Mouse (Mus musculus) liver, embryonic 11.5 days (tissue): ENCODE data around the gene Stpg4. TPM values are rescaled to one million over a fixed set of nuclear protein-coding genes. Genes with fewer than 3 reads are reported as not detected.
A peak's percentile ranks its signal among the peaks of the same experiment; 100 is the strongest.

Experiments used
- ATAC-seq: fragments of 200-750 bp; cut with Nextera tagmentation; replicated peaks from 2 replicates; pipeline ENCODE4 v1.8.0; 2017; ENCODE audit warnings: moderate number of reproducible peaks, mild to moderate bottlenecking, moderate TSS enrichment, moderate library complexity; ENCODE audit not compliant: low FRiP score
- DNase-seq: peaks from one replicate; pipeline ENCODE4 v3.0.0-alpha.2; 2017; ENCODE audit warnings: low spot score
- H3K27ac ChIP-seq: fragments of 300-500 bp; sonication (generic); 2 replicates; pipeline ENCODE4 v1.5.1; 2014; ENCODE audit warnings: mild to moderate bottlenecking, low read depth, low read length, control low read depth
- H3K27me3 ChIP-seq: fragments of 300-500 bp; sonication (generic); replicated peaks from 2 replicates; pipeline ENCODE4 v1.6.1; 2014; ENCODE audit warnings: low read length, mixed read lengths; ENCODE audit not compliant: control insufficient read depth, insufficient read depth
- H3K36me3 ChIP-seq: fragments of 300-500 bp; sonication (generic); 2 replicates; pipeline ENCODE4 v1.6.1; 2014; ENCODE audit warnings: mild to moderate bottlenecking, low read length, moderate library complexity, mixed read lengths; ENCODE audit not compliant: control insufficient read depth, insufficient read depth
- H3K4me1 ChIP-seq: fragments of 300-500 bp; sonication (generic); replicated peaks from 2 replicates; pipeline ENCODE4 v1.6.1; 2014; ENCODE audit warnings: low read length, mixed read lengths; ENCODE audit not compliant: control insufficient read depth, insufficient read depth
- H3K4me2 ChIP-seq: fragments of 300-500 bp; sonication (generic); 2 replicates; pipeline ENCODE4 v1.6.1; 2014; ENCODE audit warnings: mild to moderate bottlenecking, control low read depth, moderate library complexity
- H3K4me3 ChIP-seq: fragments of 300-500 bp; sonication (generic); 2 replicates; pipeline ENCODE4 v1.5.1; 2014; ENCODE audit warnings: low read depth, low read length, control low read depth
- H3K9ac ChIP-seq: fragments of 300-500 bp; sonication (generic); 2 replicates; pipeline ENCODE4 v1.6.1; 2014; ENCODE audit warnings: low read depth, low read length, control low read depth
- H3K9me3 ChIP-seq: fragments of 300-500 bp; sonication (generic); 2 replicates; pipeline ENCODE4 v1.6.1; 2016; ENCODE audit warnings: low read length, inconsistent platforms, mixed read lengths; ENCODE audit not compliant: control insufficient read depth
- WGBS: fragments of 180-500 bp; shearing (Covaris S2); extraction: QIAGEN DNeasy Blood & Tissue Kit; methylation state at CpG from one replicate; pipeline ENCODE4 v1.1.7; 2014; 5-methylcytosine and 5-hydroxymethylcytosine counted together
- polyA plus RNA-seq: library from polyadenylated mRNA; unstranded; fragments of >200 nt; fragmentation: Nextera tagmentation; extraction: Ambion mirVana; gene quantifications from 2 replicates; pipeline ENCODE4 v1.2.1, GENCODE M21; 2014

The Stpg4 gene
- polyA plus RNA-seq, 1 experiment from 2014 or later = not detected

GRCm38 (mm10) chr17:87453336-87453735 is 25.8 kb upstream of the Stpg4 start:
- no peak overlapping the region for H3K27ac ChIP-seq
- WGBS = 83% methylated on average over 7 of the region's 7 CpGs
- no peaks in the 10 kb centered on the region for H3K27me3 ChIP-seq
- DNase-seq = no peak
- H3K9me3 ChIP-seq = no peaks in the 10 kb centered on the region
- peaks cover 15% of the 10 kb centered on the region for H3K4me1 ChIP-seq
- H3K4me3 ChIP-seq = no peak overlapping the region
- no peak overlapping the region for H3K4me2 ChIP-seq
- H3K36me3 ChIP-seq = no peaks in the 10 kb centered on the region
- no peak overlapping the region for H3K9ac ChIP-seq
- no peak for ATAC-seq

GRCm38 (mm10) chr17:87448881-87449280 is 21.3 kb upstream of the Stpg4 start:
- Histone ChIP-seq H3K36me3 (no peaks in the 10 kb centered on the region), H3K4me2 (peak overlapping the region; percentile 38), H3K27ac (no peak overlapping the region), H3K4me1 (peaks cover 22% of the 10 kb centered on the region), H3K9me3 (no peaks in the 10 kb centered on the region), H3K4me3 (no peak overlapping the region), H3K9ac (no peak overlapping the region), H3K27me3 (no peaks in the 10 kb centered on the region)
- ATAC-seq = no peak
- WGBS = 44% methylated on average over 8 of the region's 8 CpGs
- DNase-seq = peak; percentile 17

- Histone ChIP-seq H3K36me3 (peaks cover 2% of the 10 kb centered on the region; the same call in 1 of the 2 replicates), H3K27me3 (no peaks in the 10 kb centered on the region), H3K4me2 (peak overlapping the region; percentile 87), H3K27ac (no peak overlapping the region), H3K4me3 (no peak overlapping the region), H3K9me3 (no peaks in the 10 kb centered on the region), H3K9ac (no peak overlapping the region), H3K4me1 (peaks cover 28% of the 10 kb centered on the region)
- ATAC-seq (no peak), DNase-seq (no peak)
- 84% methylated on average over 9 of the region's 9 CpGs for WGBS
These were observed 20.8 kb upstream of the Stpg4 start for GRCm38 (mm10) chr17:87448339-87448738.

DNA sequence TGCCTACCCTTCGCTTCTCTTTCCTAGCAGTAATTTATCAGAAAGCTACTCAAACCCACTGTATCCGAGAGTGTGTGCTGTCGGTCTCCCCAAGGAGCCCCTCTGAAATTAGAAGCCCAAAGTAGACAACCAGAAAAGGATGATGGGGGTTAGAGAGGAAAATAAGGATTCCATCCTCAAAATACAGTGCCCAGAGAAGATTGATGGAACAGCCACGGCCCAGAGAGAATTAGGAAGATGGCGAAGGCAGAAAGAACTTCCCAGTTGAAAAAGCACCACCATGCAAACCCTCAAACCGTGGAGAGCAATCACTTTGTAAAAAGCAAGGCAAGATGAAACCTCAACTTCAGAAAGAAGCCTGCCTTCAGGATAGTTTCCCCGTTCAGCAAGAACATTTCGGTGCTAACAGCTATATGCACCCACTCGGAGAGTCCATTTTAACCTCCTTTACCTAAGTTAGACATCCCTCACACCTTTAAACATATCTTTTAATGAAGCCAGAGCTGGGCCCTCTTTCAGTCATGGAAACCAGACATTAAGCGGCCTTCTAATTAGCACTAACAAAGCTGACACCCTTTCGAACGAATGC is 20.2 kb upstream of the Stpg4 start:
- Histone ChIP-seq H3K36me3 (peaks cover 2% of the 10 kb centered on the region; the same call in 1 of the 2 replicates), H3K9me3 (no peaks in the 10 kb centered on the region), H3K27me3 (no peaks in the 10 kb centered on the region), H3K27ac (peak overlapping the region; percentile 98), H3K4me1 (peaks cover 30% of the 10 kb centered on the region), H3K9ac (peak overlapping the region; percentile 99), H3K4me2 (peak overlapping the region; percentile 87), H3K4me3 (peak overlapping the region; percentile 97)
- no peak for ATAC-seq
- no peak for DNase-seq
- 43% methylated on average over 12 of the region's 12 CpGs for whole genome bisulfite sequencing

DNA sequence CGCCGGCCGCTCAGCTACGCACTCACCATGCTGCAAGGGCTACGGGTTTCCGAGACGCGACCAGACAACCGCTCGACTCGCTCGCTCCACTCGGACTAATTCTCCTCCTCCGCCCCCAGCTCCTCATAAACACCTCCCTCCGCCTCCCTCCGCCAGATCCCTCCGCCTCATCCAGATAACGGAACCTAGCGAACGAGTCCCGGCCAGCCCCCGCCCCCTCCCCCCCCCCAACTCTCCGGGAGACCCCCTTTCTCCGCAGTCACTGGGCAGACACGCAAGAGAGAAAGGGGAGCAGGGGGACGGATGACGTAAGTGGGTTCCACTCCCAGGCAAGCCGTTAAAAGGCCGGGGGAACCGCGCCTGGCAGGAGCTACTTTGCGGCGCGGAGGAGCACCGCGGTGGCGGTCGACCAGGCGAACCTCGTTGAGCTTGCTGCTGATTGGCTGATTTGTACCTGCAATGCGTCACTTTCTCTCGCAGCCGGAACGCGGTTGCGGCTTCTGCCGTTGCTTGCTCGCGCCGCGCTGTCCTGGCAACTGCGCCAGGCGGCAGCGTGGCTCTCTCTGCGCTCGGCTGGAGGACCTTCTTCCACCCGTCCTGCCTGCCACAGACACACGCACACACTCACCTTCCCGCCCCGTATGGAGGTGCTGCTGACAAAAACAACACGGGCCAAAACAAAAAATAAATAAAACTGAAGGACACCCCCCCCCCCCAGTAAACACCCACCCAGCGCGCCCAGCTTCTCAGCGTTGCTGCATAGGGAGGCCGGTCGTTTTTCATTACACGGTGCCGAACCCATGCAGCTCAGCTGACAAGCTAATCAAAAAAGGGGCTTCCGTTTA is 19.4 kb upstream of the Stpg4 start, which contains the start of gene Calm2:
Calm2 (minus strand) TSS at position 169 of the 845 bp plus-strand sequence.
- WGBS = under 1% methylated on average over 68 of the region's 69 CpGs
- Histone ChIP-seq H3K27ac (peak within 1 kb of the TSS; percentile 98), H3K9me3 (no peaks in the 10 kb centered on the region), H3K4me2 (peak within 1 kb of the TSS; percentile 87), H3K4me1 (peaks cover 30% of the 10 kb centered on the region), H3K36me3 (peaks cover 2% of the 10 kb centered on the region; the same call in 1 of the 2 replicates), H3K27me3 (no peaks in the 10 kb centered on the region), H3K9ac (peak within 1 kb of the TSS; percentile 99), H3K4me3 (peak within 1 kb of the TSS; percentile 97)
- DNase-seq (peak; percentile 98), ATAC-seq (peak; percentile 89)

GRCm38 (mm10) chr17:87445917-87446766 is 18.6 kb upstream of the Stpg4 start:
- ATAC-seq = peak; percentile 65
- H3K9ac ChIP-seq = peak overlapping the region; percentile 99
- peak; percentile 74 for DNase-seq
- 1% methylated on average over 68 of the region's 86 CpGs for WGBS
- H3K4me1 ChIP-seq = peaks cover 30% of the 10 kb centered on the region
- H3K36me3 ChIP-seq = peaks cover 2% of the 10 kb centered on the region; the same call in 1 of the 2 replicates
- H3K4me3 ChIP-seq = peak overlapping the region; percentile 97
- H3K9me3 ChIP-seq = no peaks in the 10 kb centered on the region
- no peaks in the 10 kb centered on the region for H3K27me3 ChIP-seq
- peak overlapping the region; percentile 87 for H3K4me2 ChIP-seq
- H3K27ac ChIP-seq = peak overlapping the region; percentile 98

- no peak for DNase-seq
- H3K9ac ChIP-seq = peak overlapping the region; percentile 99
- H3K36me3 ChIP-seq = peaks cover 2% of the 10 kb centered on the region; the same call in 1 of the 2 replicates
- peak overlapping the region; percentile 97 for H3K4me3 ChIP-seq
- peak overlapping the region; percentile 87 for H3K4me2 ChIP-seq
- no peak for ATAC-seq
- no peaks in the 10 kb centered on the region for H3K9me3 ChIP-seq
- H3K27me3 ChIP-seq = no peaks in the 10 kb centered on the region
- H3K4me1 ChIP-seq = peaks cover 30% of the 10 kb centered on the region
- under 1% methylated on average over 13 of the region's 13 CpGs for WGBS
- no peak overlapping the region for H3K27ac ChIP-seq
These were observed 17.9 kb upstream of the Stpg4 start for GRCm38 (mm10) chr17:87445337-87445916.

GRCm38 (mm10) chr17:87444763-87445162 is 17.2 kb upstream of the Stpg4 start:
- Histone ChIP-seq H3K27ac (no peak overlapping the region), H3K9ac (no peak overlapping the region), H3K36me3 (peaks cover 2% of the 10 kb centered on the region; the same call in 1 of the 2 replicates), H3K4me3 (peak overlapping the region; percentile 37), H3K4me1 (peaks cover 33% of the 10 kb centered on the region), H3K4me2 (peak overlapping the region; percentile 68), H3K9me3 (no peaks in the 10 kb centered on the region), H3K27me3 (no peaks in the 10 kb centered on the region)
- no peak for DNase-seq
- no peak for ATAC-seq
- WGBS = 52% methylated on average over 4 of the region's 4 CpGs
